Mouse (Mus musculus) lung, adult 2 months (tissue): ENCODE measurements around the gene Gnao1.

Experiments
- CTCF ChIP-seq: fragments of 200-500 bp; IDR thresholded peaks from 2 replicates; pipeline ENCODE4 v1.5.1; 2011; ENCODE audit warnings: mild to moderate bottlenecking, low read length, control low read depth; ENCODE audit not compliant: insufficient read depth
- POLR2A ChIP-seq: fragments of 200-500 bp; IDR thresholded peaks from 2 replicates; pipeline ENCODE4 v1.6.1; 2011; ENCODE audit warnings: low read depth, mild to moderate bottlenecking, control low read depth, low read length, borderline replicate concordance; ENCODE audit errors: extremely low read depth

- TF ChIP-seq CTCF (no peak), POLR2A (no peak)
Observed at GRCm38 (mm10) chr8:93840956-93841752, 31.4 kb downstream of the Gnao1 start.
